Comparison of ENCODE assay signal across 22 mouse cellular contexts in the genomic region with DNA sequence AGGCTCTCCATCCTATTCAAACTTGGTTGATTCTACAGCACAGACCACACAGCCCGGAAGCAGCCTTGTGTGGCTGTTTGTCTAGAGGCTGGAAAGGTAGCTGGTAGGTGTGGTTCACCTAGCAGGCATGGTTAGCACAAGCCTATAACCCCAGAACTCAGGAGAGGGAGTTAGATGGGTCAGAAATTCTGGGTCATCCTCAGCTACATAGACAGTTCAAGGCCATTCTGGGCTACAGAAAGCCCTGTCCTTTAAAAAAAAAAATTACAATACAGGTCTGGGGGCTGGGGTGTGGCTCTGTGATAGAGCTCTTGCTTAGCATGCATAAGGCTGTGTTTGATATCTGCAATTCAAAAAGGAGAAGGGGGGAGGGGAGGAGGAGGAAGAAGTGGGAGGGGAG. TPM values are rescaled to one million over a fixed set of nuclear protein-coding genes. Genes with fewer than 3 reads are reported as not detected.
DNase-seq lines count a peak whose midpoint lies in the region; ATAC-seq lines count a peak whose summit lies in the region.
"Had no signal": no experiment of that assay in that cellular context is flagged by ENCODE, and none has a peak within 500 bp of the region (broad histone marks: within the 10 kb centered on the region; RNA-seq: fewer than 3 reads in every experiment).

No protein-coding gene starts in this region.

- WGBS in hindbrain, embryonic 12.5 days: 97% methylated on average over 1 of the region's 1 CpGs
- WGBS in hindbrain, embryonic 10.5 days: 96% methylated on average over 1 of the region's 1 CpGs

- H3K27me3 ChIP-seq in hindbrain, embryonic 12.5 days: no peaks in the 10 kb centered on the region
- no peaks in the 10 kb centered on the region for H3K27me3 ChIP-seq in hindbrain, embryonic 10.5 days (ENCODE audit: insufficient read depth, poor library complexity, severe bottlenecking)
- H3K27me3 ChIP-seq: CH12.LX; embryonic facial prominence, embryonic 12.5 days; forebrain, embryonic 13.5 days; forebrain, embryonic 15.5 days; Patski had no signal

- no peaks in the 10 kb centered on the region for H3K9me3 ChIP-seq in hindbrain, embryonic 12.5 days (replicated peaks)
- H3K9me3 ChIP-seq in hindbrain, embryonic 10.5 days: no peaks in the 10 kb centered on the region
- H3K9me3 ChIP-seq: embryonic facial prominence, embryonic 10.5 days; embryonic facial prominence, embryonic 12.5 days; forebrain, embryonic 13.5 days; forebrain, embryonic 15.5 days had no signal

- no peak overlapping the region for H3K9ac ChIP-seq in hindbrain, embryonic 12.5 days
- H3K9ac ChIP-seq: embryonic facial prominence, embryonic 12.5 days; forebrain, embryonic 13.5 days; forebrain, embryonic 15.5 days had no signal

- ATAC-seq in hindbrain, embryonic 12.5 days (ENCODE audit: low FRiP score): peak; percentile 38; the same call in 1 of the 2 replicates
- ATAC-seq: CD4-positive, CD25-positive, alpha-beta regulatory T cell, adult 4 months; forebrain, embryonic 13.5 days; forebrain, embryonic 15.5 days; Patski had no signal

- no peak overlapping the region for H3K4me3 ChIP-seq in hindbrain, embryonic 12.5 days
- H3K4me3 ChIP-seq in hindbrain, embryonic 10.5 days: no peak overlapping the region
- H3K4me3 ChIP-seq: embryonic facial prominence, embryonic 10.5 days; embryonic facial prominence, embryonic 12.5 days; forebrain, embryonic 13.5 days; forebrain, embryonic 15.5 days had no signal

- no peaks in the 10 kb centered on the region for H3K36me3 ChIP-seq in hindbrain, embryonic 12.5 days
- no peaks in the 10 kb centered on the region for H3K36me3 ChIP-seq in hindbrain, embryonic 10.5 days
- H3K36me3 ChIP-seq: embryonic facial prominence, embryonic 10.5 days; embryonic facial prominence, embryonic 12.5 days; forebrain, embryonic 15.5 days; G1E had no signal

- peaks cover 6% of the 10 kb centered on the region; the same call in 1 of the 2 replicates for H3K4me1 ChIP-seq in hindbrain, embryonic 12.5 days
- H3K4me1 ChIP-seq in hindbrain, embryonic 10.5 days (replicated peaks): peaks cover 16% of the 10 kb centered on the region
- H3K4me1 ChIP-seq: embryonic facial prominence, embryonic 12.5 days; forebrain, embryonic 13.5 days; forebrain, embryonic 15.5 days had no signal

- no peak overlapping the region for H3K27ac ChIP-seq in hindbrain, embryonic 12.5 days
- no peak overlapping the region for H3K27ac ChIP-seq in hindbrain, embryonic 10.5 days
- H3K27ac ChIP-seq: embryonic facial prominence, embryonic 10.5 days; embryonic facial prominence, embryonic 12.5 days; forebrain, embryonic 13.5 days; forebrain, embryonic 15.5 days had no signal

- no peak overlapping the region for H3K4me2 ChIP-seq in hindbrain, embryonic 12.5 days (replicated peaks)
- H3K4me2 ChIP-seq: embryonic facial prominence, embryonic 12.5 days; forebrain, embryonic 13.5 days; forebrain, embryonic 15.5 days had no signal

- DNase-seq in hindbrain, embryonic 10.5 days (ENCODE audit: low spot score): no peak
- DNase-seq in ES-CJ7 (ENCODE audit: low read depth, low spot score): peak; percentile 77
- peak; percentile 50 for DNase-seq in R1 (ENCODE audit: low read depth, low spot score)
- no peak for DNase-seq in cerebellum, postnatal 14 days
- DNase-seq: adrenal gland, adult 2 months; adrenal gland, postnatal 10 days; adrenal gland, postnatal 25 days; B cell, adult 2 months; cerebellum, adult 11 months; cerebellum, adult 18-20 months; cerebellum, adult 8-10 months; cerebellum, adult 9-11 months; cerebellum, postnatal 25 days had no signal

RNA-seq across cellular contexts. Expression of gene Grhpr, which starts 32.9 kb away (rescaled TPM):
- polyA plus RNA-seq in hindbrain, embryonic 12.5 days (2016; fragmentation: Nextera tagmentation; extraction: Ambion mirVana): 38.1 and 43.2 TPM in 2 replicates
- 65.4 and 66.5 TPM in 2 replicates for polyA plus RNA-seq in hindbrain, embryonic 10.5 days (2016; fragmentation: Nextera tagmentation; extraction: Ambion mirVana)

Comparison
In these comparisons a context has a peak if more than half of its experiments do, and no peak if none do; other contexts are left out.
1. DNase-seq: peak in ES-CJ7 (single experiment) and R1 (single experiment); none in hindbrain, embryonic 10.5 days (single experiment) and cerebellum, postnatal 14 days (0 of 2).